Mouse (Mus musculus) CD8-positive naive resting alpha-beta T cell, adult 2 months (primary cell): ENCODE measurements at regions not wholly inside any gene's neighbourhood (a gene's known extent, or its start where the extent isn't known, plus 50 kb on each side); places are given as distances from the start of the nearest gene placed in this dataset.

Experiments
- DNase-seq, 2 experiments: peaks; one replicate each; pipeline ENCODE4 v3.0.0; 2022; ENCODE audit warnings: low read depth in 2 of 2, low spot score in 2 of 2

DNA sequence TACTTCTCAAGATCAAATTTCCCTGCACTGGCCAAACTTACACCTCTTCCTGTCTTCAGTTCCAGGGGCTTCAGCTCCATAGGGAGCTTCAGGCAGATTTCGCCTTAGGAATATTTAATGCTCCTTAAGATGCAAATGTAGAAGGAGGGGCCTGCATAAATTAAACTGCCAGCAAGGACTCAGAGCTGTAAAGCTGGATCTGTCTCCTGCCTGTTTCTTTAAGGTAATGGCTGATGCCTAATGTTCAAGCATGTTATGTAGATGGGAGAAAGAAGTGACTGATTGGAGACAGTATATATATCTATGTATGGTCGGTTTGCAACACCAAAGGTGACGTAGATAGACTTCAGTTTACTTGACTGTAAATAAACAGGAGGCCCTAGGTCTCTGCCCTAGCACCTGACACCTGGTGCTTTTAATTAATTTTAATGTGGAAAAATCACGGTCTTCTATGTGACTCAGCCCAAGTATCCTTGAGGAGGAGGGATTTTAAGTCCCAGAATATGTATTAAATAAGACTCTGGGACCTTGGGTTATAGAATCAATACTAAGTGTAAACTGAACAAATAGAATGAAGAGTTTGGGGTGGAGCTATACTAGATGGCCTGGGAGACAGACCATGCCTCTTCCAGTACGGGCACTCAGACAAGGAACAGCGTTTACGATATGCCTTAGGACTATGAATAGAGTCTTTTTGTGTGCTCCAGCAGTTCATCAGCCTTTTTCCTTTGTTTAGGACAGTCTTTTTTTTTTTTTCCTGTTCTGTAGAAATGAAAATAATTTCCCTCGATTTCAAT lies 651.7 kb upstream of the Lmcd1 start:
- no peak for DNase-seq

DNA sequence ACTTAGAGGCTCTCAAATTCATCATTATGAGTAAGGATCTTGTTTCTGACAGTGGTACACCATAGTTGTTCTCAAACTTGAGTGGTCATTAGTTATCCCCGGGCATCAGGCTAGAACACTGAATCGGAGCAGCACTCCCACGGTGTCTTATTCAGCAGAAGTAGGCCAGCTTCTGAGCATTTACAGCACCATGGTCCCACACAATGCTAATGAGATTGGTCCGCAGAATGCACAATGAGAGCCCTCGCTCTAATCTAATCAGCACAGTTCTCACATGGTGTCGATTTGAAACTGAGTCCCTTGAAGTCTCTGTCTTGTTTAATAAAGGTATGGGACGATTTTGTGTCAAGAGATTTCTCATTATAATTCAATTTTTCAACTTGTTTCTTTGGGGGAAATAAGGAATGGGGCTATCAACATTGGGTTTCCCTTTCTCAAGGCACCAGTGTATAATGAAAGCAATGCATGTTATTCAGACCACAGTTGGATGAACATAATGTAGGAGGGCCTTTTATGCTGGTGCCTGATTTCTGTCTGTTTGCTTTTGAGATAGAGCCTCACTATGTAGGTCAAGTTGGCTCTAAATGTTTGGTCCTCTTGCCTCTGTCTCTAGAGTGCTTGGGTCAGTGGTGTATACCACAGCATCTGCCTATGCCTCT lies 650.9 kb upstream of the Lmcd1 start:
- DNase-seq = no peak

GRCm38 (mm10) chr6:111623140-111623497 lies 650.4 kb upstream of the Lmcd1 start:
- no peak for DNase-seq

DNA sequence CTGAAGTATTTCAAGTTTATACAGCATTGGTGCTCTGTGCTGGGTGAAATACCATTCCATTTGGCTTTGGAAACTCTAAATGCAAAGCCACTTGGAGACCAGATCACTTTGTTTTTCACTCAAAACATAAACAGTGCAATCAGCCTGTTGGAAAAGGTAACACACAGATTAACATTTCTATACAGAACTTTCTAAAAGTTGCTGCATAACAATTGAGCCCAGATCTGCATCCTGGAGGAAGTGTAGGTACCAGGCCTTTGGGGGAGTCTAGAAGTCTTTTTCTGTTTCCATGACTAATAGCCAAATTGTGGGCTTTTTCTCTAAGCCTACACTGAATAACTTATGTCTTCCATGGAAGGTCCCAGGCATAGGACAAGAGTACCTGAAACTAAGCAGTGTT lies 648.1 kb upstream of the Lmcd1 start:
- DNase-seq = no peak

- DNase-seq = no peak
Measured at GRCm38 (mm10) chr6:111652736-111653135, 620.8 kb upstream of the Lmcd1 start.

DNA sequence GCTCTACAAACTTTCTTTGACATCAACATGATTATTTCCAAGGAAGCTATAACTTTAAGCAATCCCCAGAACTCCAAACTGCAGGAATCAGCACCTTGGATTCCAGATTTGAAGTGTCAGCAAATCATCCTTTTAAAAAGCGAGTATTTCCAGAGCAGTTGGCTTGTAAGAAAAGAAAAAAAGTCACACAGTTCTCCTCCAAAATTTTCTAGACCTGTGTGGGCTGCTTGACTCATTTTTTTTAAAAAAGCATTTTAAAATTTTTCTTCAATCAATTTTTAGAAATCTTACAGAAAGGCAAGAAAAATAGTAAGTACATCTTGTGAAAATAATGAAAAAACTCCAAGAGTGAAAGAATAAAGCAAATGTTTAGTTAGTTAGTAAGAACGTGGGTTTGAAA lies 613.6 kb upstream of the Lmcd1 start:
- DNase-seq = no peak

- DNase-seq = no peak
Measured at GRCm38 (mm10) chr6:111664603-111665002, 609.0 kb upstream of the Lmcd1 start.

- DNase-seq = no peak
Measured at GRCm38 (mm10) chr6:111684911-111685310, 588.6 kb upstream of the Lmcd1 start.

- no peak for DNase-seq
Measured at GRCm38 (mm10) chr6:111702864-111703263, 570.7 kb upstream of the Lmcd1 start.

DNA sequence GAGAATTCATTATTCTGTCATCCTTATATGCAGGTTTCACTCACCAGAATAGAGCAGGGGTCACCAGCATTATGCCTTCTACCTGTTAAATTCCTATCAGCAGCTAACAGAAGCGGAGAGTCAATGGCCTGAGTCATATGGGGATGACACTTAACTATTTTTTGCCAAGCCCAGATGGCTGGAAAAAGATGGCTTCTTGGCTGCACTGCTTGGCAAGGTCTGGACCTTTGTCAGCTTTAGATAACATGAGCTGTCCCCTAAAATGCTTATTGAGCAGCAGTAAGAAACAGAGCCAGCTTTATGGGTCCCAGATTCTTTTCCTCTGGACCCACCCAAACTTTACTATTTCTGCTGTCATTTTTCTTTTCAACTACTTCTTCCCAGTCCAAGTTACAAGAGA lies 565.3 kb upstream of the Lmcd1 start:
- DNase-seq = no peak

- no peak for DNase-seq
Measured at GRCm38 (mm10) chr6:111725969-111726368, 547.6 kb upstream of the Lmcd1 start.

DNA sequence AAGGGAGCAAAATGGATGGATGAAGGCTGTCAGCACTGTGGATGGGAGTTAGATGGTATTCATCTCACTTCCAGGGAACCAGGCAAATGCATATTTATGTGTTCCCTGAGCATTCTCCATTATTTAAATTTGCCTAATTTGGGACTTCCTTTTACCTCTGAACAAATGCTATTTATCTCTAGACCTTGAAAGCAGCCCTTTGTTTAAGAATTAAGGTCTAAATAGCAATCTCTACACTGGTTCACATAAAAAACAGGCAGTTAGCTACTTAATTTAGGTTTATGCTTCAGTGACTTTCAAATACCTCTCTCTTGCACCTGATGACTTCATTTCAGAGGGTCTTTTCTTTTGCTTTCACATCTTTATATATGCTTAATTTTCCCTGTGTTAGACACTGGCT lies 543.2 kb upstream of the Lmcd1 start:
- DNase-seq = no peak

- no peak for DNase-seq
Measured at GRCm38 (mm10) chr6:111733926-111734325, 539.6 kb upstream of the Lmcd1 start.

DNA sequence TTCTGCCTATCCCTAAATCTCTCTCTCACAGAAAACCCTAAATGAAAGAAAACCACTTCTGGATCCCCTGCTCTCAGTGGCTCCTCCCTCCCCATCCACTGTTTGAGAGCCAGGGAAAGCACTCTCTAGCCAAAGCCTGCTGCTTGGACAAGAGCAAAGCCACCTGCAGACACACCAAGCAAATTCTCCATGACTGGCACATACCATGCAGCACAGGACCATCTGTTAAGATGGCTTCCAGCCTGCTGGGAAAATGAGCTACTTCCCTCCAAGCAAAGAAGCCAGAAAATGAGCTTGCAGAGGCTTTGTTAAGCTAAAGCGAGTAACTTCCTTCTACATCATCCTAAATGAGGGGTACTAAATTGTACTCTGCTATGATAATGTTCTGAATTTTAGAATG lies 534.6 kb upstream of the Lmcd1 start:
- DNase-seq = no peak

DNA sequence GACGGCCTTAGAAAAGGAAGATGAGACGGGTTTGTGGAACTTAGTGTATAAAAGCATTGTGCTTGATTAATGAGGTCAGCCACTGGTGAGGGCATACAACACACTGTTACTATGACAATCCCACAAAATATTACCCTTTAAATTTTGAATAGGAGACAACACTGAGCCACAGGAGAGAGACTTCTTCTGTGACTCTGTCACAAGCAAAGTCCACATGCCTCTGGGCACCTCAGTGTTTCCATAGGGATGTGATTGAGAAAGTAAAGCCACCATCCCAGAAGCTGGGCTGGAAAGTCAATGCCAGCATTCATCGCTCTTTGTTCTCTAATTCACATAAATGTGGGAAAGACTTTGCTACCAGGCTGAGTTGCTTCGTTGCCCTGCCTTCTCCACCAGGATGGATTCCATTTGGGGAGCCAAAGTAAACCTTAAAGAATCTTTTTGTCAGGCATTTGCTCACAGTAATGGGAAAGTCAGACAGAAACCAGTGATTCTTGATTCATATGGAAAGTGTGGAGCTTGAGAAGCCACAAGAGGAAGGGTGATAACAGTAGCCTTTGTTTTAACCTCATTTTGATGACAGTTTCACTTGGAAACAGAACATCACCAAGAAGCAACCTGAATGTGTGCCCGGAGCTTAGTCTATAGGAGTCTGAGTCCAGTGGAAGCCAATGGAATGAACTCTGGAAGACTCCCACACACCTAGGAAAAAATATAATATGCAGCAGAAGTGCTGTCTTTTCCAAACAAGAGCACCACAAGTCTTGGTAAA lies 491.7 kb upstream of the Lmcd1 start:
- DNase-seq = no peak

DNA sequence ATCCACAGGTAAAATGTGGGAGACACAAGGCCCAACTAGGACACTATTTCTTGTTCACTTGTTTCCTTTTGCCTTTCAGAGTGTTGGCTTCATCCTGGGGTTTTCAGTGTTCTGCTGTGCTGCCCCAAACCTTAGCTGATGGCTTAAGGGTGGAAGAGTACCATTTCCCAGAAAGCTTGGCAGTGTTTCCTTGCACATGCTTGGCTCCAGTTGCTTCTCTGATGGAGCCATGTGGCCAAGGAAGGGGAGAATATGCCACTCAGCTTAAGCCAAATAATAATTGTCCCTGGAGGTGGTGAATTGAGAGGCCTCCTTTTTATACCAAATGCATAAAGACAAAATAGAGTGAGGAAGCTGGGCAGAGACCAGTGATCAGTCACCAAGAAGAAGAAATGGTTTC lies 464.9 kb upstream of the Lmcd1 start:
- DNase-seq = no peak

DNA sequence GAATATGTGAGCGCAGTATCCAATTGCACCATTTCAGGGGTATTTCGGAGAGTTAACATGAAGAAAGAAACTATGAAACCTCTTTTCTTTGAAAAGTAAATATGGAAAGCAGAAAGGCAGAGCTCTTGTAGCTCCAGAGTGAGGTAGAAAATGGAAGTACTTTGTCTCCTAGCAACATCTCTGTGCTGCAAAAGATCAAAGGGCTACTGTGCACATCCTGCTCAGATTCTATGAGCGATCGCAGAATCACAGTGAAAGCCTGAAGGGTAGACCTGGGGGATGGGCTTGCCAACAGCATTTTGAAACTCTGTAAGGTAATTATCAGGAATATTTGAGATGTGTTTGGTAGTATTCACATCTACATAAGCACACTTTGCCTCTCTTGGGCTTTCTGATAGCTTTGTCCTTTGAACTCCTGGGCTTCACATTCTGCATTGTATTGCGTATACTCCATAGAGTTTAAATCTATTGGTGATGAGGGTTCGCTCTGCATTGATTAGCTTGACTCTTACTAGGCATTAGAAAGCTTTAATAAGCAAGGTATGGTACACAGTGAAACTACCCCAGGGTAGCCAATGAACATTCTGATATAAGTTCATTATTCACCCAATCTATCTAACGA lies 459.5 kb upstream of the Lmcd1 start:
- DNase-seq = no peak

GRCm38 (mm10) chr6:111815150-111815549 lies 458.4 kb upstream of the Lmcd1 start:
- DNase-seq = no peak

- no peak for DNase-seq
Measured at GRCm38 (mm10) chr6:111820265-111820664, 453.3 kb upstream of the Lmcd1 start.

DNA sequence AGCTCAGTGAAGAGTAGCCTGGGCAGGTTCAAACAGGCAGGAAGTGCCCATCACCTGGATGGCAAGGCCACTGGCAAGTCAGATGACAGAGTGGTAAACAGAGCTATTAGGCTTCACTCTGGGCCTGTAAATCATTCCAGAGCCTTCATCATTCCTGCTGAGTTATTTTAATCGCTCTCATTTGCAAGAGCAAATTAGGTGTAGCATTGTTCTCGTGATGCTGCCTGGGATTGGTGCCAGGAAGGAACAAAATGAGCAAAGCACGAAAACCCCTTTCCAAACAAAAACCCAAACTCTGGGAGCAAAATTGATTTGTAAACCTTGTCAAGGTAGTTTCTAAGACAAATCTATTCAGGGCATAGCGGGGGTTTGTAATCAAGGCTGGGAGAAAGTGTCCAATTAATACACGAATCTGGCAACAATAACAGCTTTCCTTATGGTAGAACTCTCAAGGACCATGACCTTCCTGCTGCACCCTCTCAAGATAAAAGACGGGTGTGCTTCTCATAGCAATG lies 429.2 kb upstream of the Lmcd1 start:
- DNase-seq = no peak

- no peak for DNase-seq
Measured at GRCm38 (mm10) chr6:111866101-111866598, 407.4 kb upstream of the Lmcd1 start.
